Mouse (Mus musculus) ES-E14 (cell line): ENCODE measurements around the gene ccdc198. TPM values are rescaled to one million over a fixed set of nuclear protein-coding genes. Genes with fewer than 3 reads are reported as not detected.
"Not testable (repeated sequence)": the region's sequence is repeated elsewhere in the genome, so short reads cannot be mapped to it uniquely, and the experiment has no call there.

Experiments used
- DNase-seq: peaks from one replicate; pipeline ENCODE4 v3.0.0-alpha.2; 2013; ENCODE audit warnings: low read depth, low spot score
- H3K27ac ChIP-seq: 2 replicates; pipeline ENCODE4 v1.5.1; 2012; ENCODE audit warnings: low read depth, mild to moderate bottlenecking, low read length, moderate library complexity, mixed read lengths; ENCODE audit not compliant: poor library complexity, insufficient read depth, severe bottlenecking
- H3K36me3 ChIP-seq: 2 replicates; pipeline ENCODE4 v1.6.1; 2012; ENCODE audit warnings: mild to moderate bottlenecking, low read length, moderate library complexity, mixed read lengths; ENCODE audit not compliant: control insufficient read depth, poor library complexity, insufficient read depth, severe bottlenecking
- H3K4me1 ChIP-seq, 2 experiments: fragments of 150-350 bp in 1 of 2; sonication (generic) in 1 of 2; 2 replicates each; pipeline ENCODE4 v1.6.1; 2012; ENCODE audit warnings: low read length in 2 of 2, mild to moderate bottlenecking in 1 of 2, mixed read lengths in 1 of 2; ENCODE audit not compliant: control insufficient read depth in 2 of 2, insufficient read depth in 2 of 2, poor library complexity in 1 of 2
- H3K4me3 ChIP-seq, 2 experiments: fragments of 150-350 bp in 1 of 2; sonication (generic) in 1 of 2; 2 replicates each; pipeline ENCODE4 v1.5.1; 2012; ENCODE audit warnings: low read length in 2 of 2, low read depth in 1 of 2, mild to moderate bottlenecking in 1 of 2, mixed read lengths in 1 of 2; ENCODE audit not compliant: insufficient read depth in 1 of 2, poor library complexity in 1 of 2, severe bottlenecking in 1 of 2
- H3K9ac ChIP-seq: 2 replicates; pipeline ENCODE4 v1.6.1; 2012; ENCODE audit warnings: low read depth, mild to moderate bottlenecking, low read length, mixed read lengths; ENCODE audit not compliant: poor library complexity, insufficient read depth, severe bottlenecking
- H3K9me3 ChIP-seq: fragments of 150-350 bp; sonication (generic); 2 replicates; pipeline ENCODE4 v1.6.1; 2012; ENCODE audit warnings: low read depth, mild to moderate bottlenecking, low read length; ENCODE audit not compliant: control insufficient read depth, insufficient read depth
- CHD2 ChIP-seq: IDR thresholded peaks from 2 replicates; pipeline ENCODE4 v1.6.1; 2014; ENCODE audit warnings: mild to moderate bottlenecking, low read depth, low read length, inconsistent platforms
- HCFC1 ChIP-seq: IDR thresholded peaks from 2 replicates; pipeline ENCODE4 v1.6.1; 2012; ENCODE audit warnings: low read length, inconsistent platforms, borderline replicate concordance; ENCODE audit not compliant: insufficient read depth
- MAFK ChIP-seq: IDR thresholded peaks from 2 replicates; pipeline ENCODE4 v1.6.1; 2014; ENCODE audit warnings: mild to moderate bottlenecking, low read depth, low read length, inconsistent platforms; ENCODE audit not compliant: insufficient read depth
- ZC3H11A ChIP-seq: IDR thresholded peaks from 2 replicates; pipeline ENCODE4 v1.6.1; 2012; ENCODE audit warnings: low read depth, mild to moderate bottlenecking, inconsistent platforms, low read length, borderline replicate concordance
- ZNF384 ChIP-seq: IDR thresholded peaks from 2 replicates; pipeline ENCODE4 v1.6.1; 2012; ENCODE audit warnings: low read depth, low read length, inconsistent platforms
- in situ Hi-C, 2 experiments: fragments of 600-800 bp; cut with MboI; formaldehyde crosslinking; loops; one replicate each; pipeline ENCODE4 v1.15.1; 2025; ENCODE audit warnings: low sequenced_read_pairs in 2 of 2, inconsistent platforms in 1 of 2; ENCODE audit not compliant: unreplicated experiment in 2 of 2
- total RNA-seq: library from RNA; depleted of rRNA; stranded (reverse); fragments of 300-350 nt; gene quantifications from 2 replicates; pipeline ENCODE4 v1.2.3, GENCODE M21; 2012

Gene ccdc198
- total RNA-seq, 1 experiment = not detected

GRCm38 (mm10) chr14:49278880-49279279 is 33.6 kb upstream of the ccdc198 start:
- in situ Hi-C loops = no loop called here
- Histone ChIP-seq H3K9ac (no peak overlapping the region), H3K9me3 (no peaks in the 10 kb centered on the region), H3K4me3 (no peak overlapping the region), H3K4me1 (peaks cover 4 to 11% of the 10 kb centered on the region in 2 experiments; a peak in 3 of 4 replicates), H3K36me3 (peaks cover 2% of the 10 kb centered on the region; the same call in 1 of the 2 replicates), H3K27ac (0 out of 2 replicates have a peak overlapping the region, but pooled peaks have one; percentile 40)
- TF ChIP-seq ZC3H11A (no peak), HCFC1 (no peak), CHD2 (no peak), ZNF384 (no peak), MAFK (no peak)
- DNase-seq = no peak

- H3K4me3 ChIP-seq, H3K9me3 ChIP-seq, in situ Hi-C loops, DNase-seq, H3K27ac ChIP-seq, H3K36me3 ChIP-seq, H3K9ac ChIP-seq: not testable (repeated sequence)
- peaks cover 4 to 11% of the 10 kb centered on the region in 2 experiments; a peak in 3 of 4 replicates for H3K4me1 ChIP-seq
Measured at GRCm38 (mm10) chr14:49278479-49278878, 33.2 kb upstream of the ccdc198 start.

- H3K4me3 ChIP-seq = no peak overlapping the region
- H3K36me3 ChIP-seq = peaks cover 2% of the 10 kb centered on the region; the same call in 1 of the 2 replicates
- in situ Hi-C loops = no loop called here
- no peak overlapping the region for H3K27ac ChIP-seq
- TF ChIP-seq CHD2 (no peak), ZNF384 (no peak), MAFK (no peak), ZC3H11A (no peak), HCFC1 (no peak)
- no peak for DNase-seq
- H3K9ac ChIP-seq = no peak overlapping the region
- H3K4me1 ChIP-seq = peaks cover 4 to 11% of the 10 kb centered on the region in 2 experiments; a peak in 3 of 4 replicates
- no peaks in the 10 kb centered on the region for H3K9me3 ChIP-seq
Measured at GRCm38 (mm10) chr14:49277642-49278041, 32.4 kb upstream of the ccdc198 start.

- Histone ChIP-seq H3K4me1 (peaks cover 4 to 11% of the 10 kb centered on the region in 2 experiments; a peak in 3 of 4 replicates), H3K9me3 (no peaks in the 10 kb centered on the region), H3K36me3 (peaks cover 2% of the 10 kb centered on the region; the same call in 1 of the 2 replicates), H3K27ac (peak overlapping the region; percentile 90; the same call in 1 of the 2 replicates), H3K4me3 (no peak overlapping the region), H3K9ac (no peak overlapping the region)
- no peak for TF ChIP-seq ZNF384
- no peak for TF ChIP-seq MAFK
- no peak for TF ChIP-seq HCFC1
- in situ Hi-C loops = no loop called here
- DNase-seq = peak; percentile 34
Measured at GRCm38 (mm10) chr14:49275376-49275775, 30.1 kb upstream of the ccdc198 start.

- Histone ChIP-seq H3K4me1 (no peaks in the 10 kb centered on the region), H3K9ac (no peak overlapping the region), H3K4me3 (no peak overlapping the region), H3K27ac (no peak overlapping the region), H3K9me3 (no peaks in the 10 kb centered on the region), H3K36me3 (no peaks in the 10 kb centered on the region)
- in situ Hi-C loops = no loop called here
- DNase-seq = no peak
- TF ChIP-seq ZC3H11A (no peak), HCFC1 (no peak), CHD2 (no peak), MAFK (no peak), ZNF384 (no peak)
Measured at GRCm38 (mm10) chr14:49265286-49266002, 20.2 kb upstream of the ccdc198 start.
